Mouse (Mus musculus) forebrain, embryonic 16.5 days (tissue): ENCODE results near the gene Mtrex. TPM values are rescaled to one million over a fixed set of nuclear protein-coding genes. Genes with fewer than 3 reads are reported as not detected.
A peak's percentile ranks its signal among the peaks of the same experiment; 100 is the strongest.

Experiments
- ATAC-seq: fragments of 200-750 bp; cut with Nextera tagmentation; 2 replicates; pipeline ENCODE4 v1.8.0; 2017; ENCODE audit warnings: mild to moderate bottlenecking, moderate library complexity
- H3K27ac ChIP-seq: fragments of 300-500 bp; sonication (generic); 2 replicates; pipeline ENCODE4 v1.5.1; 2014; ENCODE audit warnings: low read length, control low read depth
- H3K27me3 ChIP-seq: fragments of 300-500 bp; sonication (generic); replicated peaks from 2 replicates; pipeline ENCODE4 v1.6.1; 2014; ENCODE audit warnings: low read length; ENCODE audit not compliant: control insufficient read depth, insufficient read depth
- H3K36me3 ChIP-seq: fragments of 300-500 bp; sonication (generic); 2 replicates; pipeline ENCODE4 v1.6.1; 2014; ENCODE audit not compliant: control insufficient read depth, insufficient read depth
- H3K4me1 ChIP-seq: fragments of 300-500 bp; sonication (generic); replicated peaks from 2 replicates; pipeline ENCODE4 v1.6.1; 2014; ENCODE audit warnings: low read length; ENCODE audit not compliant: control insufficient read depth, insufficient read depth
- H3K4me2 ChIP-seq: fragments of 300-500 bp; sonication (generic); 2 replicates; pipeline ENCODE4 v1.6.1; 2014; ENCODE audit warnings: mild to moderate bottlenecking, low read length, control low read depth
- H3K4me3 ChIP-seq: fragments of 300-500 bp; sonication (generic); replicated peaks from 2 replicates; pipeline ENCODE4 v1.5.1; 2014; ENCODE audit warnings: mild to moderate bottlenecking, low read length, control low read depth
- H3K9ac ChIP-seq: fragments of 300-500 bp; sonication (generic); replicated peaks from 2 replicates; pipeline ENCODE4 v1.6.1; 2014; ENCODE audit warnings: low read depth, low read length, control low read depth
- H3K9me3 ChIP-seq: fragments of 300-500 bp; sonication (generic); 2 replicates; pipeline ENCODE4 v1.6.1; 2016; ENCODE audit warnings: low read length; ENCODE audit not compliant: control insufficient read depth
- WGBS: fragments of 180-500 bp; shearing (Covaris S2); extraction: QIAGEN DNeasy Blood & Tissue Kit; methylation state at CpG from one replicate; pipeline ENCODE4 v1.1.7; 2014; 5-methylcytosine and 5-hydroxymethylcytosine counted together
- polyA plus RNA-seq: library from polyadenylated mRNA; unstranded; fragments of >200 nt; fragmentation: Nextera tagmentation; extraction: Ambion mirVana; gene quantifications from 2 replicates; pipeline ENCODE4 v1.2.1, GENCODE M21; 2015

Gene Mtrex
- polyA plus RNA-seq, 1 experiment from 2014 or later = 69.4 TPM

DNA sequence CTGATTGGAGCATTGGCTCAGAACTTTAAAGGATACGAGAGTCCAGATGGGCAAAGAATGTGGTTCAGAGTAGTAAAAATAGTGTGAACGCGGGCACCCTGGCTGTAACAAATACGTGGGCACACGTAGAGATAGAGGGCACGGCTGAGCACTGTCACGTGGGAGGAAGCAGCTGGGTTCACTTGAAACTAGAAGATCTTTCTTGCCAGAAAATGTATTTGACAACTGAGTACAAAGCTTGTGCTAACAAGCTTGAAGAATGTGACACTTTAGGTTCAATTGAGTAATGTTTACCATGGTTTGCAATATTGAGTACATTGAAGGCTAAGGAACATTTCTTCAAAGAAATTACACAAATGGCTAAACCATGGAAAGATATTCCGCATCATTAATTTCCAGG, 10.9 kb upstream of the Mtrex start:
- H3K36me3 ChIP-seq = peaks cover 14% of the 10 kb centered on the region
- H3K9ac ChIP-seq = no peak overlapping the region
- 94% methylated on average over 8 of the region's 8 CpGs for WGBS

DNA sequence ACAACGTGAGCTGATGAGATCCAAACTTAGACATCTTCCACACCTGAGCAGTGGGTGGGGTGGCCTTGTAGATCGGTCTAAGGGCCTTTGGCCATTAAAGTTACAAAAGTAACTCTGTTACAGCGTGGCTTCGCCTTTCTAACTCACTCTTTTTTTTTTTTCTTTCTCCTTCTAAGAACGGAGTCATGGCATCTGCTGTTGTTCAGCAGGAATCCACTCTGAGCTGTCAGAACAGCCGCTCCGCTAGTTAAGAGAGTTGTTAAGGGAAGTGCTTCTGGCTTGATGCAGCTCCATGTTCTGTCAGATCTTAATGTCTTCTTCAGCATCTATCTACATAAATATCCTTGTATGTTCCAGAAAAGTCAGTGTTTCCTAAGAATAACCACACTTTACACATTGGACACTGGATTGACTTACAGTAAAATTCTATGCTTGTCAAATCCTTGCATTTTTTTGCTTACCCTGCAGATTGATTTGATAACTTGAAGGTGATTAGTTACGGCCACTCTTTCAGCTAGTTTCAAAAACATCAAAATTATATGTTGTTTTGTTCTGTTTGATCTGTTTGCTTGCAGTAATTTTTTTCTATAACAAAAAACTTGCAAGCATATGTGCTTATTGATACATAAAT, 955 bp upstream of the Mtrex start:
- 5% methylated on average over 8 of the region's 8 CpGs for WGBS
- Histone ChIP-seq H3K36me3 (0 out of 2 replicates have a peak, but pooled peaks cover under 1% of the 10 kb centered on the region), H3K27me3 (no peaks in the 10 kb centered on the region), H3K4me2 (peak overlapping the region; percentile 91), H3K4me3 (peak overlapping the region; percentile 93), H3K4me1 (peaks cover 20% of the 10 kb centered on the region), H3K9me3 (no peaks in the 10 kb centered on the region), H3K27ac (peak overlapping the region; percentile 90), H3K9ac (peak overlapping the region; percentile 77)
- ATAC-seq = no peak

More for the DNA sequence above, 10.9 kb upstream of the Mtrex start:
- no peak for ATAC-seq
- Histone ChIP-seq H3K4me2 (no peak overlapping the region), H3K27me3 (no peaks in the 10 kb centered on the region), H3K9me3 (no peaks in the 10 kb centered on the region), H3K27ac (no peak overlapping the region), H3K4me3 (no peak overlapping the region), H3K4me1 (no peaks in the 10 kb centered on the region)

DNA sequence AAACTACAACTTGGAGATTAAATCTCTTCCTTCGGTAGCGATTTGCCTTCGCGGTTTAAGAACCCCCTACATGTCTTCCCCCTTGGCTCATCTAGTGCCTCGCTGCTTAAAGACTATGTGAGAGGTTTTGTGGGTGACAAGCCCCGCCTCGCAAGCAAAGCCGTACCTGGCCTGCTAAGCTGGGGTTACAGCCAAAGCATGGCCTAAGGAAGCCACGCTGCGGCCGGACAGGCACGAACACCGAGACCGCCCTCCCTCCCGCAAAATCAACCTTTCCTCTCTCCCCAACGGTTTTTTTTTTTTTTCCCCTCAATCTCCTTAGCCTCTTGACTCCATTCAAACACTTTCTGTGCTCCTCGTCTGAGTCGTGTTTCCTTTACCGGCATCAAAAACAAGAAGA, 402 bp downstream of the Mtrex start:
- no peaks in the 10 kb centered on the region for H3K36me3 ChIP-seq
- ATAC-seq = no peak
- H3K9ac ChIP-seq = peak overlapping the region; percentile 77
- H3K4me2 ChIP-seq = peak overlapping the region; percentile 74
- H3K4me3 ChIP-seq = peak overlapping the region; percentile 93
- under 1% methylated on average over 19 of the region's 19 CpGs for whole genome bisulfite sequencing
- peak overlapping the region; percentile 90 for H3K27ac ChIP-seq
- H3K4me1 ChIP-seq = peaks cover 20% of the 10 kb centered on the region
- no peaks in the 10 kb centered on the region for H3K27me3 ChIP-seq
- H3K9me3 ChIP-seq = no peaks in the 10 kb centered on the region

DNA sequence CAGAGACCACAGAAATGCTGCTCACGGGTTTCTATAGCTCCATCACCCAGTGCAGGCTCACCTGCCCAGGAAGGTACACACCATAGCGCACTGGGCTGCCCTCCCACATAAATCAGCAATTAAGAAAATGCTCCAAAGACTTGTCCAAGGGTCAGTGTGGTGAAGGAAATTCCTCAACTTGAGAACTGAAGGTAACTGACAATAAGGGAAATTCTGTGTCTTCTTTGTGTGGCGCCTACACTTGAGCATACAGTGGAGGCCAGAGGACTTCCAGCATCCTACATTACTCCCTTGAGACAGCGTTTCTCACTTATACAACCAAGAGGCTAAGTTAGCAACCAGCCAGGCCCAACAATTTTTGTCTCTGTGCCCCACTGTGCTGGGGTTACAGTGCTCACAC, 1.2 kb downstream of the Mtrex start:
- Histone ChIP-seq H3K9ac (peak overlapping the region; percentile 35; the same call in 1 of the 2 replicates), H3K4me2 (peak overlapping the region; percentile 74), H3K9me3 (no peaks in the 10 kb centered on the region), H3K36me3 (0 out of 2 replicates have a peak, but pooled peaks cover under 1% of the 10 kb centered on the region), H3K4me3 (peak overlapping the region; percentile 93), H3K27me3 (no peaks in the 10 kb centered on the region), H3K4me1 (peaks cover 20% of the 10 kb centered on the region), H3K27ac (no peak overlapping the region)
- 70% methylated on average over 4 of the region's 4 CpGs for WGBS
- ATAC-seq = no peak

DNA sequence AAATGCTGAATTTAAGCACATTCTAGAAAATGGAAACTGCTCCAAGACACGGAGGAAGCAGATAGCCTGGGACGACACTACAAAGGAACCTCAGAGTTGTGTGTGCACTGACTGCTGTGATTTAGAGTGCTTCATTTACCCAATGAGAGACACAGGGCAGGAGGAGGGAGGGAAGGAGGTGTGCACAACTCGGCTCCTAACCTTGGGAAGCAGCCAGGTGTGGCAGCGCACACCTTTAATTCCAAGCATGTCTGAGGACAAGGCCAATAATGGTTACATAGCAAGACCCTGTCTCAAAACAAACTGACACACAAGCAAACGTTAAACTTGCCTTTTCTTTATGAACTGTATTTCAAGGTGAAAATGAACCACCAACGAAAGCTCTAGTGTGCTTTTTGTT, 1.9 kb downstream of the Mtrex start:
- no peak for ATAC-seq
- no peak overlapping the region; the same call in 1 of the 2 replicates for H3K4me2 ChIP-seq
- 79% methylated on average over 6 of the region's 6 CpGs for WGBS
- H3K27me3 ChIP-seq = no peaks in the 10 kb centered on the region
- peaks cover 20% of the 10 kb centered on the region for H3K4me1 ChIP-seq
- peaks cover 2% of the 10 kb centered on the region; the same call in 1 of the 2 replicates for H3K36me3 ChIP-seq
- H3K4me3 ChIP-seq = no peak overlapping the region
- H3K9me3 ChIP-seq = no peaks in the 10 kb centered on the region
- no peak overlapping the region for H3K27ac ChIP-seq
- no peak overlapping the region for H3K9ac ChIP-seq

DNA sequence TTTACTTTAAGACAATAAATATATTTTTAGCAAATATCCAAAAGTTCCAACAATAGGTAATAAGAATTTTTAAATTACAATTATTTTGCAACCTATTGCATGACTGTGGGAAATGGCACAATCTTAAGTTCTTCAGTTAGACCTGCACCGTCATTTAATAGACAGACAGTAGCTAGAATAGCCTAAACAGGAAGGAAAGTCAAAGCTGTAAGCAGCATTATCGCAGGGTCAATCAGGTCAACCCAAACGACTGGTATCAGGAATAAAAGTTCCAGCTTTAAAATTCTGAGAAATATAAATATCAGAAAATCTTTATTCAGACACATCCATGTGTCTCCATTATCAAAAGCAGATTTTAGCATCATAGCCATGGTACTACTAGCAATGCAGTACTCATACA, 6.3 kb downstream of the Mtrex start:
- Histone ChIP-seq H3K27me3 (no peaks in the 10 kb centered on the region), H3K36me3 (peaks cover 22% of the 10 kb centered on the region), H3K4me1 (peaks cover 6% of the 10 kb centered on the region), H3K27ac (no peak overlapping the region), H3K9me3 (no peaks in the 10 kb centered on the region), H3K4me3 (no peak overlapping the region), H3K9ac (no peak overlapping the region), H3K4me2 (no peak overlapping the region)
- no peak for ATAC-seq
- 95% methylated on average over 3 of the region's 3 CpGs for WGBS

DNA sequence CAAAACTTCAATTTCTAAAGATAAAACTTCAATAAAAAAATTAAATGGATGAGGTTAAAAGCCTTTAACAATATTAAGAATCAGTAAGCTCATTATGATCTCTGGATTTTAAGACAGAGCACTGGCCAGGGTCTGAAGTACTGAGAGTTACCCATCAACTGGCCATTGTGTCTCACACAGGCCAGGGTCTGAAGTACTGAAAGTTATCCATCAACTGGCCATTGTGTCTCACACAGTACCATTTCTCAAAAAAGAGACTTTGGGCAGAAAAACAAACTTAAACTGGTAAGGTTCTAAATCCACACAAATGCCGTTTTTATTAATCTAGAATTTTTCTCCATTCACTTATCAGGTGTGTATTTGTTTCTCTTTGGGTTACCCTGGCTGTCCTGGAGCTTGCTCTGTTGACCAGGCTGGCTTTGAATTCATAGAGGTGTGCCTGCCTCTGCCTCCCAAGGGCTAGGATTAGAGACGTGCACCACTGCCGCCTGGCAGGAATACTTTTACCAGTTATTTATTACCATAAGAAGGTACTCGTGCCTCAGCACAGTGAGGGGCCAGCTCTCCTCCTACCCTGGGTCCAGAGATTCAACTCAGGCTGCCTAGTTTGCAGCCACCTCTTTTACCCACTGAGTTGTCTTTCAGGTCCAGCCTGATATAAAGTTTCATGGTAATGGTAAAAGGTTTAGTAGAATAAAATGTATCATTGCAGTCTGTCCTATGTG, 7.9 kb downstream of the Mtrex start:
- Histone ChIP-seq H3K4me1 (no peaks in the 10 kb centered on the region), H3K4me3 (no peak overlapping the region), H3K36me3 (peaks cover 22% of the 10 kb centered on the region), H3K4me2 (no peak overlapping the region), H3K27ac (no peak overlapping the region), H3K9me3 (no peaks in the 10 kb centered on the region), H3K27me3 (no peaks in the 10 kb centered on the region), H3K9ac (no peak overlapping the region)
- no peak for ATAC-seq
- 87% methylated on average over 4 of the region's 4 CpGs for WGBS

DNA sequence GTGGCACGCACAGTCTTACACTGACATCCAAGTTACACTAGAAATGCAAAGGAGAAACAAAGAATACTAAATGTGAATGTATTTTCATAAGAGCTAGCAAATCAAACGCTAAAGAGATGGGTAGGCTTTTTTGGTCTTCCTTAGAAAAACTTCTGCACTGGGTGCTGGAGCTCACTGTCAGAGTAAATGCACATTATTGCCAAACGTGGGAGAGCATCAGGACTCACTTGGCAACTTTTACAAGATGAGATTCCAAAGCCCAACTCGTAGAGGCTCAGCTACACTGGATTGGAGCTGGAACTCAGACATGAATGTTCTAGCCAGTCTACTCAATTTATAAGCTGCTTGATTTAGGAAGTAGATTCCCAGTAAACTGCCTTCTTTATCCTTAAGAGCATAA, 16.8 kb downstream of the Mtrex start:
- H3K4me2 ChIP-seq = no peak overlapping the region
- no peaks in the 10 kb centered on the region for H3K4me1 ChIP-seq
- H3K9me3 ChIP-seq = no peaks in the 10 kb centered on the region
- ATAC-seq = no peak
- no peak overlapping the region for H3K9ac ChIP-seq
- H3K4me3 ChIP-seq = no peak overlapping the region
- no peaks in the 10 kb centered on the region for H3K27me3 ChIP-seq
- WGBS = 86% methylated on average over 4 of the region's 4 CpGs
- peaks cover 6% of the 10 kb centered on the region for H3K36me3 ChIP-seq
- no peak overlapping the region for H3K27ac ChIP-seq

DNA sequence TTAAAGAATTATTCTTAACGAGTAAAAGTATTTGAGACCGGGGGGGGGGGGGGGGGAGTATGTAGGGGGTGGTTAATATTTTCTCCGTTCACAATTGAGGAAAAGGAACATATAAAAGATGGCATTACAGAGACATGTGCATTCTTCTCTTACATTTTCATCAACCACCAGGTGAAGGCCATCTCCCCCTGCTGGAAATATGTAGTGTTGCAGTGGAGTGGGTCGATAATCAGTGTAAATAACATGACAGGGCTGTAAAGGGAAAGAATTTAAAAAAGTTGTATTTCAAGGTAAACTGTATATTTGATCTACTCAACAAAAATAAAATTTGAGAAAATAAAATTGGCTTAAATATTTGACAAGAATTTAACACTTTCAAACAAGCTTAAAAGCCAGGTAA, 17.5 kb downstream of the Mtrex start:
- WGBS = 70% methylated on average over 4 of the region's 4 CpGs
- Histone ChIP-seq H3K4me3 (no peak overlapping the region), H3K4me1 (no peaks in the 10 kb centered on the region), H3K9me3 (no peaks in the 10 kb centered on the region), H3K9ac (no peak overlapping the region), H3K27me3 (no peaks in the 10 kb centered on the region), H3K36me3 (peaks cover 6% of the 10 kb centered on the region), H3K4me2 (no peak overlapping the region), H3K27ac (no peak overlapping the region)
- no peak for ATAC-seq
